Mouse (Mus musculus): Measurements from ENCODE around the gene 4932411N23Rik. TPM values are rescaled to one million over a fixed set of nuclear protein-coding genes. Genes with fewer than 3 reads are reported as not detected.
"Not testable (repeated sequence)": the region's sequence is repeated elsewhere in the genome, so short reads cannot be mapped to it uniquely, and the experiment has no call there.

The 4932411N23Rik gene
- polyA plus RNA-seq (2015; fragmentation: Nextera tagmentation; extraction: Ambion mirVana), result not detected in 2 replicates

DNA sequence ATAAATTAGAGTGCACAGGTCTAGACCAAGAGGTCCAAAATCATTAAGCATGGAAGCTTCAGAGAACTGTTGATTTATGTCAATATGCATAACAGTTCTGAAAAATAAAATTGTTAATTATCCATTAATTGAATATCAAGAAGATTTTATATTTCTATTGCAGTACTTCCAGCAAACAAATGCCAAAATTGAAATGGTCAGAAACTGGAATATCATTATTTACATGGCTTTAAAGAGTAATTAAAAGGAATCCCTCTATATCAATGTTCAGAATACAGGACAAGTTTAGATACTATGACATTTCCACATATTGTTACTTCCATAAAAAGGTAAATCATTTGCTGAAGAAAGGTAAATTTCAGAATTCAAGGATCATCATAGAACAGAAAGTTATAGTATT, at the start of gene 4932411N23Rik:
TSS of gene 4932411N23Rik (minus strand) at position 101 of the 400 bp plus-strand sequence.
- no peak within 1 kb of the TSS for H3K9ac ChIP-seq (ENCODE audit: low read length)
- no peak within 1 kb of the TSS for H3K4me3 ChIP-seq (ENCODE audit: low read length)
- no peak within 1 kb of the TSS for H3K4me2 ChIP-seq (ENCODE audit: low read depth, low read length)
- H3K9me3 ChIP-seq (ENCODE audit: control insufficient read depth, low read length), result no peaks in the 10 kb centered on the region; the same call in 1 of the 2 replicates
- no peaks in the 10 kb centered on the region for H3K27me3 ChIP-seq (ENCODE audit: control insufficient read depth, insufficient read depth, low read depth, low read length)
- no peaks in the 10 kb centered on the region for H3K36me3 ChIP-seq (ENCODE audit: control insufficient read depth, insufficient read depth, low read length)
- H3K4me1 ChIP-seq (replicated peaks; ENCODE audit: control insufficient read depth, insufficient read depth, low read length), result no peaks in the 10 kb centered on the region
- no peak for ATAC-seq (ENCODE audit: low read depth)
- H3K27ac ChIP-seq (ENCODE audit: low read length), result no peak within 1 kb of the TSS

- Histone ChIP-seq H3K9me3 (ENCODE audit: control insufficient read depth, low read length) (no peaks in the 10 kb centered on the region), H3K27me3 (ENCODE audit: control insufficient read depth, insufficient read depth, low read depth, low read length) (no peaks in the 10 kb centered on the region), H3K4me2 (ENCODE audit: low read depth, low read length) (no peak overlapping the region), H3K4me1 (replicated peaks; ENCODE audit: control insufficient read depth, insufficient read depth, low read length) (no peaks in the 10 kb centered on the region), H3K4me3 (ENCODE audit: low read length) (no peak overlapping the region), H3K9ac (ENCODE audit: low read length) (no peak overlapping the region), H3K36me3 (ENCODE audit: control insufficient read depth, insufficient read depth, low read length) (no peaks in the 10 kb centered on the region), H3K27ac (ENCODE audit: low read length) (no peak overlapping the region)
- WGBS, result 75% methylated on average over 5 of the region's 5 CpGs
- ATAC-seq (ENCODE audit: low read depth), result no peak
These were observed 35.8 kb downstream of the 4932411N23Rik start for GRCm38 (mm10) chrX:126779895-126780294.

DNA sequence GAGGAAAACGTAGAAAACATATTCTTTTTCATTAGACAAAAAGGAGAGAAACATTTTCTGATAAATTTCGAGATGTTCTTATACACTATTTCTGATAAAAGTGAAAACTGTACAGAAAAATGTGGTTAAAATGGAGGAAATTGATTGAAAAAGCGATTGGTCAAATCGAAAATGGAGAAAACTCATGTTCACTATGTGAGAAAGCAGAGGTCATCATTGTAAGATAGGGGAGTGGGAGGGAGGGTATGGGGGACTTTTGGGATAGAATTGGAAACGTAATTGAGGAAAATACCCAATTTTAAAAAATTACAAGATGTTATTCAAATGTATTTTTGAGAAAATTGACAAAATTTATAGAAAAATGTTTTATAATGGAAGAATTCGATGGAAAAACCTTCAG, 38.0 kb downstream of the 4932411N23Rik start:
- not testable (repeated sequence) for H3K4me1 ChIP-seq (replicated peaks; ENCODE audit: control insufficient read depth, insufficient read depth, low read length); H3K4me2 ChIP-seq (ENCODE audit: low read depth, low read length); H3K27me3 ChIP-seq (ENCODE audit: control insufficient read depth, insufficient read depth, low read depth, low read length); ATAC-seq (ENCODE audit: low read depth); H3K27ac ChIP-seq (ENCODE audit: low read length); H3K4me3 ChIP-seq (ENCODE audit: low read length); H3K36me3 ChIP-seq (ENCODE audit: control insufficient read depth, insufficient read depth, low read length); H3K9ac ChIP-seq (ENCODE audit: low read length); H3K9me3 ChIP-seq (ENCODE audit: control insufficient read depth, low read length)
- 74% methylated on average over 5 of the region's 6 CpGs for WGBS

GRCm38 (mm10) chrX:126774846-126775245, 40.8 kb downstream of the 4932411N23Rik start:
- H3K27me3 ChIP-seq (ENCODE audit: control insufficient read depth, insufficient read depth, low read depth, low read length); H3K36me3 ChIP-seq (ENCODE audit: control insufficient read depth, insufficient read depth, low read length); H3K4me3 ChIP-seq (ENCODE audit: low read length); H3K4me2 ChIP-seq (ENCODE audit: low read depth, low read length); ATAC-seq (ENCODE audit: low read depth); H3K9ac ChIP-seq (ENCODE audit: low read length); H3K4me1 ChIP-seq (replicated peaks; ENCODE audit: control insufficient read depth, insufficient read depth, low read length); H3K27ac ChIP-seq (ENCODE audit: low read length); H3K9me3 ChIP-seq (ENCODE audit: control insufficient read depth, low read length): not testable (repeated sequence)
- WGBS, result 71% methylated on average over 5 of the region's 5 CpGs

DNA sequence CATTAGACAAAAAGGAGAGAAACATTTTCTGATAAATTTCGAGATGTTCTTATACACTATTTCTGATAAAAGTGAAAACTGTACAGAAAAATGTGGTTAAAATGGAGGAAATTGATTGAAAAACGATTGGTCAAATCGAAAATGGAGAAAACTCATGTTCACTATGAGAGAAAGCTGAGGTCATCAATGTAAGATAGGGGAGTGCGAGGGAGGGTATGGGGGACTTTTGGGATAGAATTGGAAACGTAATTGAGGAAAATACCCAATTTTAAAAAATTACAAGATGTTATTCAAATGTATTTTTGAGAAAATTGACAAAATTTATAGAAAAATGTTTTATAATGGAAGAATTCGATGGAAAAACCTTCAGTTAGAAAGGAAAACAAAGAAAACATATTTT, 42.2 kb downstream of the 4932411N23Rik start:
- not testable (repeated sequence) for H3K9ac ChIP-seq (ENCODE audit: low read length); H3K36me3 ChIP-seq (ENCODE audit: control insufficient read depth, insufficient read depth, low read length); H3K4me1 ChIP-seq (replicated peaks; ENCODE audit: control insufficient read depth, insufficient read depth, low read length); H3K4me3 ChIP-seq (ENCODE audit: low read length); H3K9me3 ChIP-seq (ENCODE audit: control insufficient read depth, low read length); H3K27ac ChIP-seq (ENCODE audit: low read length); ATAC-seq (ENCODE audit: low read depth); H3K4me2 ChIP-seq (ENCODE audit: low read depth, low read length); H3K27me3 ChIP-seq (ENCODE audit: control insufficient read depth, insufficient read depth, low read depth, low read length)
- WGBS, result 75% methylated on average over 4 of the region's 6 CpGs

Other genes starting within 250 kb of the 4932411N23Rik start
- not detected in 2 replicates for gene Gm382, start 224.1 kb upstream of the 4932411N23Rik start, polyA plus RNA-seq (2015; fragmentation: Nextera tagmentation; extraction: Ambion mirVana)